Comparison of ENCODE assay signal across 31 mouse cellular contexts in the genomic region with DNA sequence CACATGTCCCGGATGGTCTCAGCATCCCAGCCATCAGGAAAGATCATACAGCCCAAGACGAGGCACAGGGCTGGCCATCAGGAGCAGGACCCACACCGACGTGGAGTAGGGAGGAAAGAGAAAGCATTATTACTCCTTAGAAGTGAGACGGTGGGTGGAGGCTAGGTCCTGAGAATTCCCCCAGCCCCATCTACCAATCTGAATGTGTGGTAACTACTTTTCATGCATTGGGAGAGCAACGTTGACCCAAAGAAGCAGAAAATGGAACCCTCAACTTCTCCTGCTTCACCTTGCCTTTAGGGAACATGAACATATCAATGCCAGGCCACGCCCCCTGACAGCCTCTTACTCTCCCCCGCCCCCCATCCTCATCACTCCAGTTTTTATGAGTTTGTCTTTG. TPM values are rescaled to one million over a fixed set of nuclear protein-coding genes. Genes with fewer than 3 reads are reported as not detected.
"Had no signal": no experiment of that assay in that cellular context is flagged by ENCODE, and none has a peak within 500 bp of the region (broad histone marks: within the 10 kb centered on the region; RNA-seq: fewer than 3 reads in every experiment).

No protein-coding gene starts in this region.

- H3K4me1 ChIP-seq: liver, embryonic 12.5 days; liver, embryonic 13.5 days; liver, embryonic 15.5 days; lung, embryonic 15.5 days had no signal

- DNase-seq: left cerebral cortex, postnatal 4 days; liver; liver, embryonic 13.5 days; liver, postnatal 0 days; lung, adult 18-20 months; lung, adult 2 months; lung, embryonic 14.5 days; lung, postnatal 10 days; lung, postnatal 14 days; lung, postnatal 36 days; lung, postnatal 4 days had no signal

- H3K9me3 ChIP-seq: limb, embryonic 10.5 days; limb, embryonic 12.5 days; limb, embryonic 15.5 days; liver, embryonic 12.5 days; liver, embryonic 13.5 days; liver, embryonic 15.5 days; lung, embryonic 15.5 days; midbrain, embryonic 10.5 days; midbrain, embryonic 12.5 days; midbrain, embryonic 13.5 days; midbrain, embryonic 15.5 days; neural tube, embryonic 12.5 days had no signal

- H3K9ac ChIP-seq: limb, embryonic 12.5 days; limb, embryonic 13.5 days; limb, embryonic 15.5 days; liver, embryonic 12.5 days; liver, embryonic 13.5 days; liver, embryonic 14.5 days; liver, embryonic 15.5 days; liver, postnatal 0 days; lung, embryonic 14.5 days; lung, embryonic 15.5 days; midbrain, embryonic 12.5 days; midbrain, embryonic 13.5 days; midbrain, embryonic 15.5 days; neural tube, embryonic 12.5 days had no signal

- H3K36me3 ChIP-seq: limb, embryonic 10.5 days; limb, embryonic 12.5 days; limb, embryonic 13.5 days; limb, embryonic 15.5 days; liver, embryonic 12.5 days; liver, embryonic 13.5 days; liver, embryonic 15.5 days; lung, embryonic 15.5 days had no signal

- H3K4me2 ChIP-seq: limb, embryonic 12.5 days; limb, embryonic 13.5 days; limb, embryonic 15.5 days; liver, embryonic 11.5 days; liver, embryonic 12.5 days; liver, embryonic 13.5 days; liver, embryonic 15.5 days; lung, embryonic 14.5 days; lung, embryonic 15.5 days; midbrain, embryonic 12.5 days; midbrain, embryonic 13.5 days; midbrain, embryonic 15.5 days; neural tube, embryonic 12.5 days had no signal

- H3K27ac ChIP-seq: left cerebral cortex, adult 2 months; limb, embryonic 10.5 days; limb, embryonic 12.5 days; limb, embryonic 13.5 days; limb, embryonic 15.5 days; liver, embryonic 12.5 days; liver, embryonic 13.5 days; liver, embryonic 14.5 days; liver, embryonic 15.5 days; lung, embryonic 15.5 days; macrophage; midbrain, embryonic 10.5 days; midbrain, embryonic 12.5 days; midbrain, embryonic 13.5 days; midbrain, embryonic 15.5 days; neural tube, embryonic 12.5 days had no signal

- ATAC-seq: liver, embryonic 12.5 days; liver, postnatal 0 days; lung, postnatal 0 days; midbrain, embryonic 13.5 days; midbrain, embryonic 15.5 days; midbrain, embryonic 16.5 days had no signal

- H3K4me3 ChIP-seq: left cerebral cortex, adult 2 months; limb, embryonic 10.5 days; limb, embryonic 12.5 days; limb, embryonic 13.5 days; limb, embryonic 15.5 days; liver, embryonic 12.5 days; liver, embryonic 13.5 days; liver, embryonic 15.5 days; lung, embryonic 15.5 days; megakaryocyte, embryonic 14.5 days; midbrain, embryonic 10.5 days; midbrain, embryonic 12.5 days; midbrain, embryonic 13.5 days; midbrain, embryonic 15.5 days; myocyte; neural tube, embryonic 12.5 days had no signal

- H3K27me3 ChIP-seq: limb, embryonic 13.5 days; limb, embryonic 15.5 days; liver, embryonic 13.5 days; liver, embryonic 15.5 days; lung, embryonic 15.5 days; midbrain, embryonic 12.5 days; midbrain, embryonic 13.5 days; midbrain, embryonic 15.5 days; neural tube, embryonic 12.5 days had no signal

RNA-seq across cellular contexts. Expression of a gene that starts 18.6 kb away (rescaled TPM):
- polyA plus RNA-seq: liver, embryonic 14.5 days; liver, postnatal 0 days; macrophage had no signal
